Mouse (Mus musculus): ENCODE measurements around the gene Chrnd.

DNA sequence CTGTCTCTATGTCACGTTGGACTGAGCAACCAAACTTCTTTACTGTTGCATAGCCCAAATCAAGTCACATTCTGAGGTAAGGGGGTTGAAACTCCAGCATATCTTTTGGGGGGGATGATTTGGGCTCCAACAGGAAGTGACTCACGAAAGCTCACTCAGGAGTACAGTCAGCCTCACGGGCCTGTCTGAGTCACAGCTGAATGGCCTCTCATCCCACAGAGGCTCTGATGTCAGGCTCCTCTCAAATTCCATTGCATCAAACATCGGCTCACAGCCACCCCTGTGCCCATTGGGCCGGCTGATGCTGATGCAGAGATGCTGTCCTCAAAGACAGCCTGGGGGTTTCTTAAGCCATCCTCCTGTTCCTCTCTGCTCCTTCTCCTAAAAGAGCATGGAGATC, 9.5 kb upstream of the Chrnd start:
- TF ChIP-seq CTCF (IDR thresholded peaks at IDR 0.05; ENCODE audit: extremely low read depth, insufficient read length, insufficient replicate concordance, low read depth, low read length) = no peak
- TF ChIP-seq POLR2A (IDR thresholded peaks at IDR 0.05; ENCODE audit: low read depth, low read length) = no peak

Data from small intestine, adult 2 months (tissue).